Mouse (Mus musculus): ENCODE data around the gene Prkca. TPM values are rescaled to one million over a fixed set of nuclear protein-coding genes. Genes with fewer than 3 reads are reported as not detected.

Gene Prkca
- polyA plus RNA-seq, 1 experiment from 2014 or later: 1.6 TPM

GRCm38 (mm10) chr11:108170107-108170506 is 173.6 kb downstream of the Prkca start:
- 90% methylated on average over 3 of the region's 3 CpGs for WGBS
- Histone ChIP-seq H3K4me3 (no peak overlapping the region), H3K9me3 (no peaks in the 10 kb centered on the region), H3K4me1 (peaks cover 13% of the 10 kb centered on the region), H3K36me3 (replicated peaks) (no peaks in the 10 kb centered on the region), H3K27ac (no peak overlapping the region), H3K27me3 (ENCODE audit: poor library complexity, severe bottlenecking) (no peaks in the 10 kb centered on the region)
- no peak for DNase-seq (ENCODE audit: extremely low spot score, low spot score)

- no peaks in the 10 kb centered on the region for H3K36me3 ChIP-seq (replicated peaks)
- no peak for DNase-seq (ENCODE audit: extremely low spot score, low spot score)
- no peak overlapping the region for H3K27ac ChIP-seq
- H3K27me3 ChIP-seq (ENCODE audit: poor library complexity, severe bottlenecking): no peaks in the 10 kb centered on the region
- WGBS: 80% methylated on average over 9 of the region's 9 CpGs
- H3K9me3 ChIP-seq: no peaks in the 10 kb centered on the region
- H3K4me3 ChIP-seq: no peak overlapping the region
- peaks cover 27% of the 10 kb centered on the region for H3K4me1 ChIP-seq
Observed at GRCm38 (mm10) chr11:108165725-108166124, 178.0 kb downstream of the Prkca start.

- H3K36me3 ChIP-seq (replicated peaks): 0 out of 2 replicates have a peak, but pooled peaks cover 2% of the 10 kb centered on the region
- no peak overlapping the region for H3K4me3 ChIP-seq
- WGBS: 91% methylated on average over 1 of the region's 1 CpGs
- no peaks in the 10 kb centered on the region for H3K27me3 ChIP-seq (ENCODE audit: poor library complexity, severe bottlenecking)
- peak overlapping the region; percentile 63; the same call in 1 of the 2 replicates for H3K27ac ChIP-seq
- DNase-seq (ENCODE audit: extremely low spot score, low spot score): no peak
- H3K9me3 ChIP-seq: peaks cover 8% of the 10 kb centered on the region; the same call in 1 of the 2 replicates
- H3K4me1 ChIP-seq: peaks cover 27% of the 10 kb centered on the region
Observed at GRCm38 (mm10) chr11:108162639-108163038, 181.1 kb downstream of the Prkca start.

- no peaks in the 10 kb centered on the region for H3K27me3 ChIP-seq (ENCODE audit: poor library complexity, severe bottlenecking)
- WGBS: 29% methylated on average over 4 of the region's 4 CpGs
- no peak overlapping the region for H3K4me3 ChIP-seq
- H3K36me3 ChIP-seq (replicated peaks): 0 out of 2 replicates have a peak, but pooled peaks cover 2% of the 10 kb centered on the region
- peak overlapping the region; percentile 63; the same call in 1 of the 2 replicates for H3K27ac ChIP-seq
- DNase-seq (ENCODE audit: extremely low spot score, low spot score): no peak
- peaks cover 27% of the 10 kb centered on the region for H3K4me1 ChIP-seq
- peaks cover 8% of the 10 kb centered on the region; the same call in 1 of the 2 replicates for H3K9me3 ChIP-seq
Observed at GRCm38 (mm10) chr11:108162110-108162509, 181.6 kb downstream of the Prkca start.

GRCm38 (mm10) chr11:108160056-108160455 is 183.7 kb downstream of the Prkca start:
- no peak for DNase-seq (ENCODE audit: extremely low spot score, low spot score)
- Histone ChIP-seq H3K4me1 (peaks cover 24% of the 10 kb centered on the region), H3K4me3 (no peak overlapping the region), H3K9me3 (peaks cover 8% of the 10 kb centered on the region; the same call in 1 of the 2 replicates), H3K27ac (no peak overlapping the region), H3K36me3 (replicated peaks) (0 out of 2 replicates have a peak, but pooled peaks cover 2% of the 10 kb centered on the region), H3K27me3 (ENCODE audit: poor library complexity, severe bottlenecking) (no peaks in the 10 kb centered on the region)
- WGBS: 95% methylated on average over 7 of the region's 7 CpGs

GRCm38 (mm10) chr11:108158046-108158445 is 185.7 kb downstream of the Prkca start:
- Histone ChIP-seq H3K27me3 (ENCODE audit: poor library complexity, severe bottlenecking) (no peaks in the 10 kb centered on the region), H3K36me3 (replicated peaks) (0 out of 2 replicates have a peak, but pooled peaks cover 2% of the 10 kb centered on the region), H3K4me3 (no peak overlapping the region), H3K9me3 (peaks cover 8% of the 10 kb centered on the region; the same call in 1 of the 2 replicates), H3K4me1 (peaks cover 22% of the 10 kb centered on the region), H3K27ac (no peak overlapping the region)
- no peak for DNase-seq (ENCODE audit: extremely low spot score, low spot score)
- 94% methylated on average over 3 of the region's 3 CpGs for WGBS

GRCm38 (mm10) chr11:108157074-108157473 is 186.7 kb downstream of the Prkca start:
- 0 out of 2 replicates have a peak, but pooled peaks cover 2% of the 10 kb centered on the region for H3K36me3 ChIP-seq (replicated peaks)
- H3K4me1 ChIP-seq: peaks cover 12% of the 10 kb centered on the region
- WGBS: 93% methylated on average over 5 of the region's 5 CpGs
- no peak for DNase-seq (ENCODE audit: extremely low spot score, low spot score)
- H3K9me3 ChIP-seq: peaks cover 8% of the 10 kb centered on the region; the same call in 1 of the 2 replicates
- no peak overlapping the region for H3K27ac ChIP-seq
- H3K4me3 ChIP-seq: no peak overlapping the region
- no peaks in the 10 kb centered on the region for H3K27me3 ChIP-seq (ENCODE audit: poor library complexity, severe bottlenecking)

GRCm38 (mm10) chr11:108156107-108156506 is 187.6 kb downstream of the Prkca start:
- H3K4me3 ChIP-seq: no peak overlapping the region

GRCm38 (mm10) chr11:108155088-108155580 is 188.6 kb downstream of the Prkca start:
- H3K9me3 ChIP-seq: peaks cover 8% of the 10 kb centered on the region; the same call in 1 of the 2 replicates
- WGBS: 94% methylated on average over 8 of the region's 8 CpGs
- peaks cover 2% of the 10 kb centered on the region; the same call in 1 of the 2 replicates for H3K27me3 ChIP-seq (ENCODE audit: poor library complexity, severe bottlenecking)
- H3K4me1 ChIP-seq: peaks cover 19% of the 10 kb centered on the region
- no peak for DNase-seq (ENCODE audit: extremely low spot score, low spot score)
- H3K36me3 ChIP-seq (replicated peaks): 0 out of 2 replicates have a peak, but pooled peaks cover 2% of the 10 kb centered on the region
- H3K27ac ChIP-seq: no peak overlapping the region
- H3K4me3 ChIP-seq: no peak overlapping the region

More at GRCm38 (mm10) chr11:108156107-108156506, 187.6 kb downstream of the Prkca start:
- Histone ChIP-seq H3K36me3 (replicated peaks) (0 out of 2 replicates have a peak, but pooled peaks cover 2% of the 10 kb centered on the region), H3K4me1 (peaks cover 11% of the 10 kb centered on the region), H3K9me3 (peaks cover 8% of the 10 kb centered on the region; the same call in 1 of the 2 replicates), H3K27ac (no peak overlapping the region), H3K27me3 (ENCODE audit: poor library complexity, severe bottlenecking) (no peaks in the 10 kb centered on the region)
- DNase-seq (ENCODE audit: extremely low spot score, low spot score): no peak
- WGBS: 80% methylated on average over 5 of the region's 5 CpGs

GRCm38 (mm10) chr11:108153997-108154841 is 189.5 kb downstream of the Prkca start:
- WGBS: 88% methylated on average over 9 of the region's 9 CpGs
- Histone ChIP-seq H3K27me3 (ENCODE audit: poor library complexity, severe bottlenecking) (peaks cover 5% of the 10 kb centered on the region; the same call in 1 of the 2 replicates), H3K9me3 (peaks cover 5% of the 10 kb centered on the region; the same call in 1 of the 2 replicates), H3K4me3 (no peak overlapping the region), H3K4me1 (peaks cover 25% of the 10 kb centered on the region), H3K27ac (no peak overlapping the region), H3K36me3 (replicated peaks) (0 out of 2 replicates have a peak, but pooled peaks cover 2% of the 10 kb centered on the region)
- no peak for DNase-seq (ENCODE audit: extremely low spot score, low spot score)

GRCm38 (mm10) chr11:108152591-108152990 is 191.1 kb downstream of the Prkca start:
- no peaks in the 10 kb centered on the region for H3K36me3 ChIP-seq (replicated peaks)
- DNase-seq (ENCODE audit: extremely low spot score, low spot score): no peak
- peaks cover 5% of the 10 kb centered on the region; the same call in 1 of the 2 replicates for H3K27me3 ChIP-seq (ENCODE audit: poor library complexity, severe bottlenecking)
- no peak overlapping the region for H3K27ac ChIP-seq
- peaks cover 38% of the 10 kb centered on the region for H3K4me1 ChIP-seq
- 89% methylated on average over 4 of the region's 4 CpGs for WGBS
- H3K4me3 ChIP-seq: no peak overlapping the region
- H3K9me3 ChIP-seq: no peaks in the 10 kb centered on the region

- no peak overlapping the region for H3K4me3 ChIP-seq
- peaks cover 5% of the 10 kb centered on the region; the same call in 1 of the 2 replicates for H3K27me3 ChIP-seq (ENCODE audit: poor library complexity, severe bottlenecking)
- H3K9me3 ChIP-seq: no peaks in the 10 kb centered on the region
- no peaks in the 10 kb centered on the region for H3K36me3 ChIP-seq (replicated peaks)
- WGBS: 40% methylated on average over 7 of the region's 7 CpGs
- peaks cover 50% of the 10 kb centered on the region for H3K4me1 ChIP-seq
- DNase-seq (ENCODE audit: extremely low spot score, low spot score): no peak
- peak overlapping the region; percentile 11; the same call in 1 of the 2 replicates for H3K27ac ChIP-seq
Observed at GRCm38 (mm10) chr11:108150410-108150809, 193.3 kb downstream of the Prkca start.
